Mouse (Mus musculus): ENCODE results near the gene Spc24. TPM values are rescaled to one million over a fixed set of nuclear protein-coding genes. Genes with fewer than 3 reads are reported as not detected.
"Not testable (repeated sequence)": the region's sequence is repeated elsewhere in the genome, so short reads cannot be mapped to it uniquely, and the experiment has no call there.

Gene Spc24
- total RNA-seq, 2 experiments from 2014 or later: 49.8 to 156 TPM

DNA sequence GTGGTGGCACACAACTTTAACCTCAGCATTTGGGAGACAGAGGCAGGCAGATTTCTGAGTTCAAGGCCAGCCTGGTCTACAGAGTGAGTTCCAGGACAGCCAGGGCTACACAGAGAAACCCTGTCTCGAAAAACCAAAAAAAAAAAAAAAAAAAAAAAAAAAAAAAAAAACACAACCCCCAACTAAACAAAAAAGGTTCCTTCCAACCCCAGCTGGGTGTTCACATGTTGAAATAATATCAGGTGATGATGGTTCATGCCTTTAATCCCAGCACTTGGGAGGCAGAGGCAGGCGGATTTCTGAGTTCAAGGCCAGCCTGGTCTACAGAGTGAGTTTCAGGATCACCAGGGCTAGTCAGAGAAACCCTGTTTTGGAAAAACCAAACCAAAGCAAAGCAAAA lies 26.2 kb upstream of the Spc24 start:
- ATAC-seq (ENCODE audit: poor library complexity, severe bottlenecking): not testable (repeated sequence)

DNA sequence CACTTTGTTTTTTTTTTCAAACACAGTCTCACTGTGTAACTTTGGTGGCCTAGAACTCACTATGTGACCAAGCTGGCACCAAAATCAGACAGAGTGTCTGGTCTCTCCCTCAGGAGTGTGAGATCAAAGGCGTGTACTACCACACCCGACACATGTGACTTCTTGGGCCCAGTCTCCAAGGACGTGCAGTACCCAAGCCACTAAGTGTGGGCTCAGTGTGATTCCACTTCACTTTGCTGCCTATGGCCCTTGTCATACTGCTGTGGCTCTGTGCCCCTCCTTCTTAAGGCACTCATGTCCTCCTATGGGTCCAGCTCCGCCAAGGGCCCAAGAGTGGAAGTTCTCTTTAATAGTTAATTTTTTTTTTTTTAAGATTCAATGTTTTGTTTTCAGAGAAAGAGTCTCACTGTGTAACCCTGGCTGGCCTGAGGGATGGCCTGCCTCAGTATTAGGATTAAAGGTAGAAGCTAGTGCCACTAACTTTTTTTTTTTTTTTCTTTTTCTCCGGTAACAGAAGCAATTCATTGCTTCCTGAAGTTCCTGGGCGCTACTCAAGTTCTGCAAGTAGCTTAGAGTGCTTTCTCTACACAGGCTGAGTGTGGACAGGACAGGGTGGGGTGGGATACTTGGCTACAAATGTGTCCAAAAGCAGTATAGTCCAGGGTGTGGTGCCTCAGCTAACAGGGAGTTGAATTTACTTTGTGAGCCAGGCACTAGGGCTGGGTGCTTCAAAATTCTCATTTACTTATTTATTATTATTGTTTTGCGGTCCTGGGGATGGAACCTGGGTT lies 24.6 kb upstream of the Spc24 start:
- ATAC-seq (ENCODE audit: poor library complexity, severe bottlenecking): no peak

DNA sequence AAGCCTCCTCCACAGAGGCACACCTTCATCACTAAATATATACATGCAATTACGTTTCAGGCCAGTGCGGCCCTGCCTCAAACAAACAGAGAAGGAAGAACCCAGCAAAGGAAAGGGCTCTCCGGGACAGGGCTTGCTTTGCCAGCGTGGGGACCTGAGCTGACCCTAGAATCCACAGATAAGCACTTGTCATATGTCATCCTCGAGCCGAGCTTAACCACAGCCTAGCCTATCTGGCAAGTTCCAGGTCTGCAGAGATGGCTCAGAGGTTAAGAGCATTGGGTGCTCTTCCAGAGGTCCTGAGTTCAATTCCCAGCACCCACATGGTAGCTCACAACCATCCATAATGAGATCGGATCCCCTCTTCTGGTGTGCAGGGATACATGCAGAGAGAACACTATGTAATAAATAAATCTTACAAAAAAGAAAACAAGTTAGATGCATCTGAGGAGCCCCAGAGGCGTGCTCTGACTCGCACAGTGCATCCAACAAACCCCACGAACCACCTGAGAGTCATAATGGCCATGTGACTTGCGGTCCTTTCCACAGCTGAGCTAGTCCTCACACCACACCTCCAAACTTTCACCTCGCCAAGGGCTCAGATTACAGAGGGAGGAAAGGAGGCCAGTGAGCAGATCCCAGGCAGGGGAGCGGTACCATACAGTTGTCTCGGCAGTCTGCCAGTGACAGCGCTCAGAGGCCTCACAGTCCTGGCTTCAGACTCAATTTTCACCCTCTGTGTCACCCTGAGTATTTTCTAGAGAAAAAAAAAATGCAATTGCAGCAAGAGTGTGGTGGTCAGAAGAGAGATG lies 21.8 kb upstream of the Spc24 start:
- no peak for ATAC-seq (ENCODE audit: poor library complexity, severe bottlenecking)

DNA sequence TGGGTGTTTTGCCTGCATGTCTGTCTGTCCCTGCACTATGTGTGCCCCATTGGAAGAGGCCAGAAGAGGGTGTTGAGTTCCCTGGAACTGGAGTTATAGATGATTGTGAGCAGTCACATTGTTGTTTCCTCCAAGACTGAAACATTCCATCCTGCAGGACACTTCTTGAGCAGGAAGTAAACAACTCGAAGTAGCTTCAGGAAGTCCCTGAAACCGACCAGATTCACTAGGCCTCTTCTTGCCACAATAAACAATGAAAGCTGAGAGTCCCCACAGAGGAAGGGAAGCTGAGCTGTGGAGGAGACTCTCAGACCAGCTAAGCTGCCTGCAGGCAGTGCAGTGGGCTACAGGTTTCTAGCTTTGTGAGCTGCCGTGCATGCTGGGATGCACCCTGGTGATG lies 17.6 kb upstream of the Spc24 start:
- ATAC-seq (ENCODE audit: poor library complexity, severe bottlenecking): no peak

DNA sequence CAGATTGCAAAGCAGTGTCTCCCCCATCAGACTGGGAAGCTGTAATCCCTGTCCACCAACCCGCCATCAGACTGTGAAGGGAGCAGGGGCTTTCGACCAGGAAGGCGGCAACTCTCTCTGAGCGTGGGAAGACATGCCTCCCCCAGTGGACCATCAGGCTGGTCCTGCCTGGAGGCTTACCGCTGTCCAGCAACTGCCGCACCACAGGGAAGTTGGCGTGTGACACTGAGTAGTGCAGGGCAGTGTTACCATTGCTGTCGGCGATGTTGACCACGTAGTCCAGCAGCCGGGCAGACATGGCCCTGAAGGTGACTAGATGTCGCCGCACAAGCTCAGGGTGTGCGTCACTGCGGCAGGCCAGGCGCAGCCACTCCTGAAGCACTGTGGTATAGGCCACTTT lies 14.2 kb upstream of the Spc24 start:
- ATAC-seq (ENCODE audit: poor library complexity, severe bottlenecking): no peak

DNA sequence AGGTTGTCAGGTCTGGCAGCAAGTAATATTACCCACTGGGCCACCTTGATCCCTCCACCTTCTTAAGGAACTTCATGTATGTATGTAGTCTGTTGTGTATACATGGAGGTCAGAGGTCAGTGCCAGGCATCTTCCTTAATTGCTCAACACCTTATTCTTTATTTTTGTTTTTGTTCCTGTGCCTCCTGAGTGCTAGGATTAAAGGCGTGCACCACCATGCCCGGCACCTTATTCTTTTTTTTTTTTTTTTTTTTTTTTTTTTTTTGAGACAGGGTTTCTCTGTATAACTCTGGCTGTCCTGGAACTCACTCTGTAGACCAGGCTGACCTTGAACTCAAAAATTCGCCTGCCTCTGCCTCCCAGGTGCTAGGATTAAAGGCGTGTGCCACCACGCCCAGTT lies 13.3 kb upstream of the Spc24 start:
- ATAC-seq (ENCODE audit: poor library complexity, severe bottlenecking): not testable (repeated sequence)

DNA sequence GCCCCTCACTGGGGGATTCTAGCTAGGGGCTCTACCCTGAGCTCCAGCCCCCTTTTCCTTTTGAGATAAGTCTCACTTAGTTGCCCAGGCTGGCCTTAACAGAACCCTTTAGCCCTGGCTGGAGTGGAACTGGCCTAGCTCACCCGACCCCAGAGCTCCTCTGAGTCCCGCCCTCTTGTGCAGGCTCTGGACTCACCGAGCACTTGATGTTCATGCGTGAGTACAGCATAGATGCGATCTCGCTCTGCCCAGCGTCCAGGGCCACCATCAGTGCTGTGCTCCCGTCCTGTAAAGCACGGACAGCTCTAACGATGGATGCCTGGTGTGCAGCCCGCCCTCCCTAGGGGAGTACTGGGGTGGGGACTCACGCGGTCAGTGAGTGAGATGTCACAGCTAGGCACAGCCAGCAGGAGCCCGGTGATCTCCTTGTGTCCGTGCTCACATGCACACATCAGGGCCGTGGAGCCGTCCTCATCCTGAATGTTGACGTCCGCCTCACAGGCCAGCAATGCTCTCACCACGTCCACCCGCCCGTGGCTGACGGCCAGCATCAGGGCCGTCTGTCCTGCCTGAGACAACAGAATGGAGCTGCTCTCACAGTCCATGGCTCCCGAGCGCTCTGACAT lies 9.6 kb upstream of the Spc24 start:
- ATAC-seq (ENCODE audit: poor library complexity, severe bottlenecking): no peak

DNA sequence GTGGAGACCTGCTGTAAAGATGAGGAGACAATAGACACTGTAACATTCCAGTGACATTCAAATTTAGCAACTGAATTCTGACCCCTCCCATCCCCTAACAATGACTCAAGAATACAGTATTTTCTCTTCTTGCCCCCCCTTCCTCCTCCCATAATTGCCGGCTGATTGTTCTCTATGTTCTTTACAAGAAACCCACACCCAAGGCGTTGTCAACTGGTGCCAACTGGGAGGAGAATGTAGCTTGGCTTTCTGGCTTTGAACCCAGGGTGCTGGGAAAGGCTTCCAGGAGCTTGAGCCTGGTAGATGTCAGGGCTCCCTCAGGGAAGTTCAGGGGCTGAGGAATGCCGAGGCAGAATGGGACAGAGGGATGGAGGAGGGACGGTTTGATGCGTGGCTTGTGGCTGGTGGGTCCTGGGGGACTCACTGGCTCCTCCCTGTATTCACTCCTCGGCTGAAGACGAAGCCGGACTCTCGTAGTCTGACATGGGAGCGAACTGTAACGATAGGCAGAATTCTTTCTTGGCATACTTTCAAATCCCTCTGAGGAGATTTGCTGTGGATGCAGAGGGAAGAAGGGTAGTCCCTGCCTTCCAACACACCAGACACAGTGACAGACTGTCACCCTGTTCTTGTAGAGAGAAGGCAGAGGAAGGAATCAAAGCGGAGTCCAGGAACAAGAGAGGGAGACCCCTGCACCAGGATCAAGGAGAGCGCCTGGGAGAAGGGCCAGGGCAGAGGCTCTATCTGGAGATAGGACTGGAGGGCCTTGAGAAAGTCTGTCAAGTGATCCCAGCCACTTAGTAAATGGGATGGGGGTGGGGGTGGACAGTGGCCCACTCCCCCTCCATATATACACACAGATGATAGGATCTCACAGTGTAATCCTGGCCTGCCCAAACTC lies 8.7 kb upstream of the Spc24 start:
- no peak for ATAC-seq (ENCODE audit: poor library complexity, severe bottlenecking)

DNA sequence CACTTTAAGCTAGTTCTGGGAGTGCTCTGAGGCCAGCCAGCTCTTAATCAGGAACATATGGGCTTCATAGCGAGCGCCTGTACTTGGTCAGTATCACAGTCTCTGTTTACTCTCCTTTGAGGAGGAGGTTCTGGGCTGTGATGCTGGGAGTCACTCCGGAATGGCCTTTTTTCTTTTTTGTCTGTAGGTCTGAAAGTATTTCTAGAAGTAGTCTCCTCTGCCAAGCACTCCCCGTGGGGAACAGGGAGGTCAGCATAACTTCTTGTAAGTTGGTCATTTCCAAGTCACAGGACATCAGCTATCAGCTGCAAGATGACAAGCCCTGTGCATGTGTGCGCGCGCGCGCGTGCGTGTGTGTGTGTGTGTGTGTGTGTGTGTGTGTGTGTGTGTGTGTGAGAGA lies 7.8 kb upstream of the Spc24 start:
- ATAC-seq (ENCODE audit: poor library complexity, severe bottlenecking): no peak

DNA sequence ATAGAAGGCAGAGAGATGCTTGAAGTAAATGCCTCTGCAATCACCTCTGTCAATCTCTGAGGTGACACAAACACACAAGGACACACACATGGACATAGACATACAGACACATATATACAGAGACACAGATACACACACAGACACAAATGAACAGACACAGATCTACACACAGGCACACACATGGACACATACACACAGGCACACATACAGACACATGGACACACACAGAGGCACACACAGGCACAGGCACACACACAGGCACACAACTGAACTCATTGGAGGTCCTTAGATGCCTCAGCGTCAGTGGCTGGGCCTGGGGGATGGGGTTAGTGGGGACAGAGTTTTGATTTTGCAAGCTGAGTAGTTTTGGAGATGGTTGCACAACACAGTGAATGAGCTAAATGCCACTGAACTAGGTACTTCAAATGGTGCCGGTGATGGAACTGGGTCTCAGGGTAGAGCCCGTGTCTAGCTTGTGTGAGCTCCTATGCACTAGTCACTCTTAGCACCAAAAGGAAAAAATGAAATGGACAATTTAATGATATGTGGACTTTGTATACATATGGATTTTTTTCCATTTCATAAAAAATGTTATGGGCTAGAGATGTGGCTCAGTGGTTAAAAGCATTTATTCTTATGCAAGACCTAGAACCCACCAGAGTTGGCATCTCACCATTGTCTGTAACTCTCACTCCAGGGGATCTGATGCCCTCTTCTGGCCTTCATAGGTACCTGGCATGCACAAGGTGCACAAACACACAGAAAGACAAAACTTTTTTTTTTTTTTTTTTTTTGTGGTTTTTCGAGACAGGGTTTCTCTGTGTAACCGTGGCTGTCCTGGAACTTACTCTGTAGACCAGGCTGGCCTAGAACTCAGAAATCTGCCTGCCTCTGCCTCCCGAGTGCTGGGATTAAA lies 4.2 kb upstream of the Spc24 start:
- ATAC-seq (ENCODE audit: poor library complexity, severe bottlenecking): no peak

DNA sequence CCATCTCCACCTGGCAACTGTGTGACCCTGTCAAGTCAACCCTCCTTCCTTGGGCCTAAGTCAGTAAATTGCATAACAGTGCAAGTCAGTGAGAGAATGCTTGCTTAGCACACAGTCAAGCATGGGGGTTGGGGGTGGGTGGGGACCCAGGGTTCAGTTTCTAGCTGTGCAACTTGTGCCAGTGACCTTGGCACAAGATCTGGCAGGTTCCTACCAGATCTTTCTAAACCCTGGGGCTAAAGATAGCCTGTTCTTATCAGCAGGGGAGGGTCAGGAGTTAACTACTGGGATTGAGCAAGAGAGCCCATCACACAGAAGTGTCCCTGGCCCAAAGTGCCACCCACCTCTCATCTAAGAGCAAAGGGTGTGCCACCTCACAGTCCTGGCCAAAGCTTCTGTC lies 2.0 kb upstream of the Spc24 start:
- ATAC-seq (ENCODE audit: poor library complexity, severe bottlenecking): no peak

DNA sequence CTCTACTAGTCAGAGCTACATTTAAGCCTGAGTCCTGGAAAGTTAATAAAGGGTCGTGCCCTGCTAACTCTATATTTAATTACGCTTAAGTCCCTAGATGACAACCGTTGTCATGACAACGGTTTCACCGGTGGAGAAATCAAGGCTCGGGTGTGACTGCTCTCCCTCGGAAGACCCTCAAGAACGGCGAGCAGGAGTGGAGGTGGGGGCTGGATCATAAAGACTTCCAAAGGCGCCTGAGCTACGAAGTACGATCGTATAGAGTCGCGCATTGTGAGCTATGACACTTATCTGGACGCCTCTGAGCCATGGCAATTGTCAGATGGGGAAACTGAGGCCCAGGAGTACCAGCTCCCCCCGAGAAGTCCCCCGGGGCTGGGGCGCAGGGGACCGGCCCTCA lies 385 bp downstream of the Spc24 start:
- no peak for ATAC-seq (ENCODE audit: poor library complexity, severe bottlenecking)

DNA sequence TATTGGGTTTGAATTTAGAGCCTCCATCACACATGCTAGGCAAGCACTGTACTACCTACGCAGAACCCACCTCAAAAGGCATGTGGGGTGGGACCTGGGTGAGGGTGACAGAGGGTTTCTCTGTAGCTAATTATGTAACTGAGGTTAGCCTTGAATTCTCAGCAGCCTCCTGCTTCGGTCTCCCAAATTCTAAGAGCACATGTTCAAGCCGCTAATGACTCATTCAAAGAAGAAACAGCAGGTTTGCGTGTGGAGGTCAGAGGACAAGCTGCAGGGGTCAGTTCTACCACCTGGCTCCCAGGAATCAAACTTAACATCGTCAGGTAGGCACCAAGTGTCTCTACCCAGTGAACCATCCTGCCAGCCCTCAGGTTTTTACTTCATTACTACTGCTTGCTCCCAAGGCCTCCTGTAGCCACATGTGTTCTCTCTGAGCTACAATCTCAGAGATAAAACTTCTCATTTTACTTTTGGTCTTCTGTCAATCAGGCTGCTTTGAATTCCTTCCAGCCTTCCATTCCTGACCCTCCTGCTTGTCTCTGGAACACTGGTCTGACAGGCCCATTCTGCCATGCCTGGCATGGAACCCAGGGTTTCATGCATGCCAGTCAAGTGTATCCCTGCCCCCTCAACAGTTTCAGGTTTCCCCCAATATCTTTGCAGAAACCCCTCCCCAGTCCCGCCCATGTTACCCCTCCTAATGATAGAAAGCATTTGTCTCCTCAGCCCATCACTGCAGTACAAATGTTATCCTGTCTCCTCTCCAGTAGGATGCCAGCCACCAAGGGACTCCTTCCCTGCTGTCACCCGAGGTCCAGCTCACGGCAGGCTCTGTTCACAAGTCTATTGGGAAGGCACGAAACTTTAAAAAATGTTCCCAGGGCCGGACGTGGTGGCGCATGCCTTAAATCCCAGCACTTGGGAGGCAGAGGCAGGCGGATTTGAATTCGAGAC lies 1.2 kb downstream of the Spc24 start:
- ATAC-seq (ENCODE audit: poor library complexity, severe bottlenecking): no peak

DNA sequence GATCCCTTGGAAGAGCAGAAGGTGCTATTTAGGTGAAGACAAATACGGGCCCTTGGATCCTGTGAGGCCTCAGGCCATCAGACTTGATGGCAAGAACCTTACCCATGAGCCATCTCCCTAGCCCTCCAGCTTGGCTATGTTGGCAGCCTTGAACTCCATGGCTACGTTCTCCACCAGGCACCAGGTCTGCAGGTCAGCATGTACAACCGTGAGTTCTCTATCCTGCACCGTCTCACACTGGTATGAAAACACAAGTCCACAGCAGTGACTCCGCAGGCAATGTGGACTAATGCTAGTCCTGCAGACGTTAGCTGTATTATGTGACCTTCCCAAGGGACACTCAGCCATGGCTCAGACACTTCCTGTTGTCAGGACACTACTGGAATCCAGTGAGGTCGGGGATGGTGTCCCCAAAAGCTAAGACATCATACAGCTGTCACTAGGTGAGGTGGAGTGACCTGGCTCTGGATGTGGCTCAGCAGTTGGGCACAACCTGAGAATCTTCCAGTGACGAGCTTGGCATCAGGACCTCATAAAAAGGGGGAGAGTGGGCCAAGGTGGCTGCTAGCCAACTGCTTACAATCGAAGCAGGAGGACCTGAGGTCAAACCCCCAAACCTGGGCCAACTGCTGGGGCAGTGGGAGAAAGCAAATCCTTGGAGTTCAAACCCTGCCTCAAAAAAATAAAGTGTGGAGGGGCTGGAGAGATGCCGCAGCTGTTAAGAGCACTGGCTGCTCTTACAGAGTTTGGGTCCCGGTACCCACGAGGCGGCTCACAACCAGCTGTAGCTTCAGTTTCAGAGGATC lies 5.4 kb downstream of the Spc24 start:
- ATAC-seq (ENCODE audit: poor library complexity, severe bottlenecking): no peak

DNA sequence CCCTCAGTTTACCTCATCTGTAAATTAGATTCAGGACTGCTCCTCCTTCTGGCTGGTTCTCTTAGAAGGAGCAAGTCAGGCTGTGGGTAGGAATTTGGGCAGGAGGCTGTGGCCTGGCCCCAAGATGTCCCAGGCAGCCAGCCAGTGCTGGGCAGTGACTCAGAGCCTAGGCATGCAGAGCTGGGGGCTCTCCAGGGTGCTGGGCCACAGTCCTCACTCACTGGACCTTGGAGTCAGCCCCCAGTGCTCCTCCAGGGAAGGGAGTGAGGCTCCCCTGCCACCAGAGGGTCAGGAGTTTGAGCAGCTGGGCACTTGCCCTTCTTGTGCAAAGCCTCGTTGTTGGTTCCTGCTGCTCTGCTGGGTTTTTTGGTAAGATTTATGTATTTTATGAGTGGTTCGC lies 6.1 kb downstream of the Spc24 start:
- ATAC-seq (ENCODE audit: poor library complexity, severe bottlenecking): no peak

DNA sequence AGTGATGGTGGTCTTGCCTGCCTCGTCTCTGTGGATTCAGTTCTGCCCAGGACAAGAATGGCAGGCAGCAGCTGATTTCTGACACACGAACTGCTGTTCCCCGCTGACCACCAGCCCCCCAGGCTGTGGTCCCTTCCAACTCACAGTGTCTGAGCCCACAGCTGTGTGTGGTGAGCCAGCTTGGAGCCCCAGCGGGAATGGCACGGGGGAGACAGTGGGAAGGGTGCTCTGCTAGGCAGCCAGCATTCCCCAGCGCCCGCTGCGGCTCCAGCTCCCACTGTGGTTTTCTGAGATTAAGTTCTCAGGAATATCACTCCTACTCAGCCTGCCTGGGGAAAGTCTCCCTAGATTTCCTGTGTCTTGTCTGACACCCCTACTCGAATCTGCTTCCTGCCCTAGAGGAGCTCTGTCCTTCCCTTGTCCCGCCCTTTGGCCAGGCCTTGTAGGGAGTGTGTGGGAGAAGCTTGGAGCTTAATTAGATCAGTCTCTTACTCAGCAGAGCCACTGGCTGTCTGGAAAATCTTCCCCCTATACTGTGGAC lies 7.8 kb downstream of the Spc24 start:
- no peak for ATAC-seq (ENCODE audit: poor library complexity, severe bottlenecking)

DNA sequence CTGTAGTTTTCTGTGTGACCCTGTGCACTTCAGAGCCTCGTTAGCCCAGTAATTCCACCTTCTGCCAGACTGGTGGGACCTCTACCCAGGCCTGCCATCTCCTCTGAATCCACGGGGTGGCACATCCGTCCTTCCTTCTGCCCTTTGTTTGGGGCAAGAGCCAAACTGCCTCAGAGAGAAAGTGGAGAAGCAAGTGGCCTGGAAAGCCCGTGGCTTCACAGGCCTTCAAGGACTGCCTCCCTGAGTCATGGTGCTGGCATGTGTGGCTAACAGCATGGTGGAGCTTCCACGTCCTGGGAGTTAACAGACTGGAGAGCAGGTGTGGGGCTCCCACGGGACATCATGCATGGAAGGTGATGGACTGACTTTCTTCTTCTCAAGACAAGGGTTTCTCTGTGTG lies 8.8 kb downstream of the Spc24 start:
- ATAC-seq (ENCODE audit: poor library complexity, severe bottlenecking): no peak

DNA sequence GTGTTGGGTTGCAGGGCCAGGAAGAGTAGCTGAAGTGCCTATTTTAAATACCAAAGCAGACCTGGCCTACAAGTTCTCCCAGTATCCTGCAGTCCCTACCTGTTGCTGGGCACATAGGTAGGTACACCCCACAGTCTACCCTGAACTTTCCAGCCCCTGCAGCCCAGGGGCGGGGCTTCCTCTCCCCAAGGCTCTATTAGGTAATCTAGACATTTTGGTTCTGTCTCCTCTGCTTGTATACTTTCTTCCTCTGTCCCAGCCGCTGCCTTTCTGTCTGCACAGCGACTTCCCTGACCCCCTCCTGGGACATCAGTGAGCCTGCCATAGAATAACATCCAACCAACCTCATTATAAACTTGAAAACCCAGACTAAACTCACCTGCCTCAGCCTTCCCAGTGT lies 9.7 kb downstream of the Spc24 start:
- ATAC-seq (ENCODE audit: poor library complexity, severe bottlenecking): no peak

All from megakaryocyte, adult 5-6 weeks (primary cell).